Mouse (Mus musculus) hindbrain, postnatal 0 days (tissue): ENCODE data around the gene Tnfrsf12a. TPM values are rescaled to one million over a fixed set of nuclear protein-coding genes. Genes with fewer than 3 reads are reported as not detected.

Experiments used
- ATAC-seq: fragments of 200-750 bp; cut with Nextera tagmentation; 2 replicates; pipeline ENCODE4 v1.8.0; 2017; ENCODE audit warnings: mild to moderate bottlenecking, moderate TSS enrichment, moderate library complexity
- DNase-seq: peaks from one replicate; pipeline ENCODE4 v3.0.0-alpha.2; 2015; ENCODE audit warnings: low spot score
- H3K27ac ChIP-seq: fragments of 300-500 bp; sonication (generic); 2 replicates; pipeline ENCODE4 v1.5.1; 2014; ENCODE audit warnings: mild to moderate bottlenecking
- H3K27me3 ChIP-seq: fragments of 300-500 bp; sonication (generic); 2 replicates; pipeline ENCODE4 v1.6.1; 2014; ENCODE audit warnings: low read length, mixed read lengths; ENCODE audit not compliant: insufficient read depth
- H3K36me3 ChIP-seq: fragments of 300-500 bp; sonication (generic); 2 replicates; pipeline ENCODE4 v1.6.1; 2014; ENCODE audit warnings: low read length, mixed read lengths; ENCODE audit not compliant: insufficient read depth
- H3K4me1 ChIP-seq: fragments of 300-500 bp; sonication (generic); 2 replicates; pipeline ENCODE4 v1.6.1; 2014; ENCODE audit warnings: antibody characterized with exemption, low read length, mixed read lengths; ENCODE audit not compliant: insufficient read depth
- H3K4me2 ChIP-seq: fragments of 300-500 bp; sonication (generic); 2 replicates; pipeline ENCODE4 v1.6.1; 2014; ENCODE audit warnings: low read depth, mild to moderate bottlenecking, low read length, moderate library complexity, mixed read lengths
- H3K4me3 ChIP-seq: fragments of 300-500 bp; sonication (generic); 2 replicates; pipeline ENCODE4 v1.5.1; 2014; ENCODE audit warnings: low read length
- H3K9ac ChIP-seq: fragments of 300-500 bp; sonication (generic); replicated peaks from 2 replicates; pipeline ENCODE4 v1.6.1; 2014; ENCODE audit warnings: mild to moderate bottlenecking, low read length, moderate library complexity, mixed read lengths
- H3K9me3 ChIP-seq: fragments of 300-500 bp; sonication (generic); 2 replicates; pipeline ENCODE4 v1.6.1; 2016; ENCODE audit warnings: low read length, mixed read lengths
- CTCF ChIP-seq: IDR thresholded peaks from 2 replicates; pipeline ENCODE4 v1.5.1; 2016; ENCODE audit warnings: antibody characterized with exemption, control low read depth, low read depth
- WGBS: fragments of 180-500 bp; shearing (Covaris S2); extraction: QIAGEN DNeasy Blood & Tissue Kit; methylation state at CpG from one replicate; pipeline ENCODE4 v1.1.7; 2014; 5-methylcytosine and 5-hydroxymethylcytosine counted together
- polyA plus RNA-seq: library from polyadenylated mRNA; unstranded; fragments of >200 nt; fragmentation: Nextera tagmentation; extraction: Ambion mirVana; gene quantifications from 2 replicates; pipeline ENCODE4 v1.2.1, GENCODE M21; 2015
- total RNA-seq: library from RNA; depleted of rRNA; stranded (reverse); fragments of >200 nt; gene quantifications from 2 replicates; pipeline ENCODE4 v1.2.3, GENCODE M21; 2014

Tnfrsf12a gene
- total and polyA plus RNA-seq, 2 experiments from 2014 or later: 5.5 to 7.7 TPM

- ATAC-seq (no peak), DNase-seq (no peak)
- no peak overlapping the region for H3K9ac ChIP-seq
- H3K27me3 ChIP-seq: no peaks in the 10 kb centered on the region
- H3K27ac ChIP-seq: no peak overlapping the region
- no peak for TF ChIP-seq CTCF
- 14% methylated on average over 1 of the region's 1 CpGs for WGBS
- H3K4me3 ChIP-seq: no peak overlapping the region
- no peak overlapping the region for H3K4me2 ChIP-seq
- H3K9me3 ChIP-seq: no peaks in the 10 kb centered on the region
- no peaks in the 10 kb centered on the region for H3K36me3 ChIP-seq
- H3K4me1 ChIP-seq: no peaks in the 10 kb centered on the region
Measured at GRCm38 (mm10) chr17:23719455-23719854, 42.2 kb upstream of the Tnfrsf12a start.

GRCm38 (mm10) chr17:23717003-23717402 lies 39.7 kb upstream of the Tnfrsf12a start:
- Histone ChIP-seq H3K4me3 (no peak overlapping the region), H3K27me3 (no peaks in the 10 kb centered on the region), H3K9me3 (no peaks in the 10 kb centered on the region), H3K9ac (no peak overlapping the region), H3K36me3 (no peaks in the 10 kb centered on the region), H3K4me2 (no peak overlapping the region), H3K4me1 (no peaks in the 10 kb centered on the region), H3K27ac (no peak overlapping the region)
- no peak for ATAC-seq
- DNase-seq: no peak
- TF ChIP-seq CTCF: no peak
- WGBS: 70% methylated on average over 2 of the region's 2 CpGs

- peak; percentile 82 for ATAC-seq
- Histone ChIP-seq H3K27me3 (no peaks in the 10 kb centered on the region; the same call in 1 of the 2 replicates), H3K36me3 (no peaks in the 10 kb centered on the region), H3K9ac (no peak overlapping the region), H3K9me3 (no peaks in the 10 kb centered on the region), H3K27ac (no peak overlapping the region), H3K4me3 (no peak overlapping the region), H3K4me2 (no peak overlapping the region), H3K4me1 (no peaks in the 10 kb centered on the region)
- peak; percentile 95 for TF ChIP-seq CTCF
- 1% methylated on average over 3 of the region's 3 CpGs for WGBS
- peak; percentile 86 for DNase-seq
Measured at GRCm38 (mm10) chr17:23706212-23706611, 28.9 kb upstream of the Tnfrsf12a start.

GRCm38 (mm10) chr17:23705525-23706104 lies 28.3 kb upstream of the Tnfrsf12a start:
- no peaks in the 10 kb centered on the region for H3K4me1 ChIP-seq
- 68% methylated on average over 7 of the region's 7 CpGs for WGBS
- H3K27ac ChIP-seq: no peak overlapping the region
- ATAC-seq: no peak; the same call in 1 of the 2 replicates
- no peaks in the 10 kb centered on the region for H3K9me3 ChIP-seq
- no peaks in the 10 kb centered on the region; the same call in 1 of the 2 replicates for H3K27me3 ChIP-seq
- H3K9ac ChIP-seq: no peak overlapping the region
- H3K4me2 ChIP-seq: no peak overlapping the region
- H3K36me3 ChIP-seq: no peaks in the 10 kb centered on the region
- no peak for TF ChIP-seq CTCF
- H3K4me3 ChIP-seq: no peak overlapping the region
- no peak for DNase-seq

GRCm38 (mm10) chr17:23704741-23705140 lies 27.5 kb upstream of the Tnfrsf12a start:
- no peak for TF ChIP-seq CTCF
- Histone ChIP-seq H3K36me3 (no peaks in the 10 kb centered on the region), H3K9ac (no peak overlapping the region), H3K27me3 (no peaks in the 10 kb centered on the region; the same call in 1 of the 2 replicates), H3K27ac (no peak overlapping the region), H3K9me3 (no peaks in the 10 kb centered on the region), H3K4me1 (no peaks in the 10 kb centered on the region), H3K4me3 (no peak overlapping the region), H3K4me2 (no peak overlapping the region)
- DNase-seq: peak; percentile 25
- no peak; the same call in 1 of the 2 replicates for ATAC-seq
- 27% methylated on average over 7 of the region's 7 CpGs for WGBS

- Histone ChIP-seq H3K27ac (no peak overlapping the region), H3K27me3 (no peaks in the 10 kb centered on the region; the same call in 1 of the 2 replicates), H3K9ac (no peak overlapping the region), H3K4me1 (no peaks in the 10 kb centered on the region), H3K9me3 (no peaks in the 10 kb centered on the region), H3K4me3 (no peak overlapping the region), H3K36me3 (no peaks in the 10 kb centered on the region), H3K4me2 (no peak overlapping the region)
- ATAC-seq (no peak), DNase-seq (no peak)
- TF ChIP-seq CTCF: no peak
- 76% methylated on average over 9 of the region's 9 CpGs for WGBS
Measured at GRCm38 (mm10) chr17:23703301-23703700, 26.0 kb upstream of the Tnfrsf12a start.

GRCm38 (mm10) chr17:23700079-23700478 lies 22.8 kb upstream of the Tnfrsf12a start:
- peak; percentile 87 for TF ChIP-seq CTCF
- Histone ChIP-seq H3K27me3 (peaks cover 3% of the 10 kb centered on the region; the same call in 1 of the 2 replicates), H3K27ac (peak overlapping the region; percentile 67; the same call in 1 of the 2 replicates), H3K36me3 (no peaks in the 10 kb centered on the region), H3K4me2 (peak overlapping the region; percentile 97), H3K9me3 (no peaks in the 10 kb centered on the region), H3K9ac (peak overlapping the region; percentile 64), H3K4me3 (peak overlapping the region; percentile 71), H3K4me1 (no peaks in the 10 kb centered on the region)
- peak; percentile 97 for ATAC-seq
- 0% methylated on average over 27 of the region's 28 CpGs for WGBS
- peak; percentile 96 for DNase-seq
